Mouse (Mus musculus) cerebellum, adult 18-20 months (tissue): Measurements from ENCODE around the gene Adcy6.
A peak's percentile ranks its signal among the peaks of the same experiment; 100 is the strongest.

Experiments used
- DNase-seq, 2 experiments: peaks; one replicate each; pipeline ENCODE4 v3.0.0; 2021

Gene Adcy6

GRCm38 (mm10) chr15:98609331-98610130, at the start of gene Adcy6:
TSS of gene Adcy6 (minus strand) at chr15:98610076.
- peak; percentile 75 to 77 for DNase-seq

- no peak for DNase-seq
Observed at GRCm38 (mm10) chr15:98656982-98657751, 47.3 kb upstream of the Adcy6 start.

GRCm38 (mm10) chr15:98652174-98652573, 42.3 kb upstream of the Adcy6 start:
- no peak for DNase-seq

DNA sequence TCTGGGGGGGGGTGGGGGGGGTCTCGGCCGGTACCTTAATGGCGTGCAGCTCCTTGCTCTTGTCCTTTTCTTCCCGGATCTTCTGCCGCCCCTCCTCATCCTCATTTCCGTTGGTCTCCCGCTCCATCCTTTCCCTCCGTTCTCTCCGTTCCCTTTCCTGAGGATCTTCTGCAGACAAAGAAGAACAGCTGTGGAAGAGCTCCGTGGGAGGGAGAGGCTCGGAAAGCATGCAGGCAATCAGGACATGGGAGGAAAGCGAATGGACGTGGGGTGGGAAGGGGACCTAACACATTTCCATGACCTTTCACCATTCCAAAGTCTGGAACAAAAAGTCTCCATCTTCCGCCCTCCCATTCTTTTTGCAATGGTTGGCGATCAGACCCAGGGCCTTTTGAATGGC, 41.6 kb upstream of the Adcy6 start:
- DNase-seq, result no peak

- DNase-seq, result no peak
Observed at GRCm38 (mm10) chr15:98648071-98648470, 38.2 kb upstream of the Adcy6 start.

DNA sequence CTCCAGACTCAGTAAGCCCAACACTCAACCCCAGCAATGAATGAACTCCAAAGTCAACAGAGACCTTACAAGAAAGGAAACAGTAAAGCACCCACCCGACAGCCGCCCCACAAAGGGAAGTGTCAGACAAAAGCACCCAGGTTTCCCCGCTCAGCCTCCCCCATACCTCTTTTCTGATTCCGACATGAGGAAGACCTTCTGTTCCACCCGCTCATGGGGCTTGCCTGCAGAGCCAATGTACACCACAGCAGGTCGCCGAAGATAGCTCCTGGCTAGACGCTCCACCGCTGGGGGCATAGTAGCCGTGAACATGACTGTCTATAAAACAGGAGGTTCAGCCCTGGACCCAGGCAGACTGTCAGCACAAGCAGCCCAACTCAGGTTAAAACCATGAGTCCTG, 37.4 kb upstream of the Adcy6 start:
- DNase-seq, result no peak

DNA sequence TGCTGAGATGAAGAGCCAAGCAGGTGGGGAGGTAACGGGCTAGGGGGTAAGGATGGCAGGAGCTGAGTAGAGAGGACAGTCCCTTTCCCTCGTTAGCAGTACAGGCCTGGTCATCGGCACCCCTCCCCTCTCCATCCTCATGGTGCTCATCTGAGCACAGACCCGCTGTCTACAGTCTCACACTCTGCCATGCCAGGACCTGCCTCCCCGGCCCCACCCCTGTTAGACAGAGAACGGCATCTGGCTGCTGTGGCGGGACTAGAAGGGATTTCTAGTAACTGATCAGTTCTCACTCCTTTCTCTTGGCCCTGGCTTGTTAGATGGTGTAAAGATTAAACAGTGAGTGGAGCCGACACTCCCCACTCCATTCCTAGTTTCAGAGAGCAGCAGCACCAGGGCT, 36.9 kb upstream of the Adcy6 start:
- DNase-seq, result no peak

- no peak for DNase-seq
Observed at GRCm38 (mm10) chr15:98645057-98646026, 35.5 kb upstream of the Adcy6 start.

- no peak for DNase-seq
Observed at GRCm38 (mm10) chr15:98644406-98644805, 34.5 kb upstream of the Adcy6 start.

- DNase-seq, result no peak
Observed at GRCm38 (mm10) chr15:98640157-98640556, 30.3 kb upstream of the Adcy6 start.

- DNase-seq, result no peak
Observed at GRCm38 (mm10) chr15:98637155-98637554, 27.3 kb upstream of the Adcy6 start.

DNA sequence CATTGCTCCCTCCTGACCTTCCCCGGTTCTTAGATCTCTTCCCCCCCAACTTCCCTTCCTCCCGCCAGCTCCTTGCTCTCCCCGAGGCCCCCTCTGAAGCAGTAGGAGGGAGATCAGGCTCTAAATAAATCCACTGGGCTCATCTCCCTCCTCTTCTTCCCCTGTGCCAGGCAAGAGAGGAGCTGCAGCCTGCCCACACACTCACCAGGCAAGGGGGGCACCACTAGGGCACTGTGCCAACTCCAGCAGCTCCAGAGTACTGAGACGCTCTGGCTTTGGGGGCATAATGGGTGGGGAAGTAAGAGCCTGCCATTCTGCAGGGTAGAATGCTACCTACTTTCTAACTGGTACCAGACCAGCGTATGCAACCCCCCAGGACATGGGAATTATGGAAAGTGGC, 26.6 kb upstream of the Adcy6 start:
- DNase-seq, result no peak

DNA sequence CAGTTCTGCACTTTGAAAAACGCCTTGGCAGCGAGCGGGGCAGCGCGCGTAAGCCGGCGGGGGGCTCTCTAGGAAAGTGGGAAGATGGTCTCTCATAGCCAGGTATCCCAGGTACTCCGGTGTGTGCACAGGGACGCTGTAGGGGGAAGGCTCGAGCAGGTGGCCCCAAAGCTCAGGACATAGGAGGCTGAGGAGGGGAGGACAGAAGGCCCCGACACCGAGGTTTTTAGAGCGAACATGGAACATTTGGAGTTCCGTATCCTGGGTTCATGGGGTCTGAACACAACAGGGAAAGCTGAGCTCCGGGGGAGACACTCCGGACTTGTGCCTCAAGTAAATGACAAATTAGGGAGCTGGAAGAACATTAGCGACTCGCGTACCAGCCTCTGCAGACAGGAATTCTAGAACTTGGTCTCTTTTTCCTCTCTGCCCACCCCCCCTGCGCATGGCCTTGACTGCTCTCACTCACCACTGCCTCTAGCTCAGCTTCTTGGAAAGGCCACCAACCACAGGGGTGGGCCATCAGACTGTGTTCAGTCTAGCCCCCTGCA, 25.5 kb upstream of the Adcy6 start:
- peak; percentile 28 to 40 for DNase-seq

- peak; percentile 81 to 86 for DNase-seq
Observed at GRCm38 (mm10) chr15:98634541-98635081, 24.7 kb upstream of the Adcy6 start.

DNA sequence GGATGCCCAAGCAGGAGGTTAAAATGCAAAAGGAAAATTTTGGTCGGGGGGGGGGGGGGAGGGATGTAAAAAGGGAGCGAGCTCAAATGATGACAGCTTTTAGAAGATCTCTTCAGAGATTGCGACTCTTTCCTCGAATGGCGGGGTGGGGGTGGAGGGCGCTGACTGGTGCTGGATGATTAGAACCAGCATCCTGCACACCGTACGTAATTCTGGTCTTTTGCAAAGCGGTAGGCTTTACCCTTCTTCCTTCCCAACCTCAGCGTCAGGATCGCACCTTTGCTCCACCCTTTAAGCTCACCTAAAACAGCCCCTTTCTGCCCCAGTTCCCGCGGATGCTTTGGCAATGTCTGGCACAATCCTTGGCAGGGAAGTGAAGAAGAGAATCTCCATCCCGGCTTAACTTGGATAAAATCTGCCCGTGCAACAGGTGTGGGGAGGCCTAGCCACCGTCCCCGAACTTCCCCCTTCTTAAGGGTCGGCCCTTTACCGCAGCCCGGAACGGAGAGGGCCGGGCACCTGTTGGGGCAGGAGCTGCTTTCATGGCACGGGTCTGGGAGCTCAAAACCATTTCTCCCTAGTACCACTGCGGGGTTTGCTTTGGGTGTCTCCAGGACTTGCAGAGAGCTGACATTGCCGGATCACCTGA, 24.1 kb upstream of the Adcy6 start:
- DNase-seq, result peak; percentile 29 to 46

- no peak for DNase-seq
Observed at GRCm38 (mm10) chr15:98632921-98633320, 23.0 kb upstream of the Adcy6 start.

DNA sequence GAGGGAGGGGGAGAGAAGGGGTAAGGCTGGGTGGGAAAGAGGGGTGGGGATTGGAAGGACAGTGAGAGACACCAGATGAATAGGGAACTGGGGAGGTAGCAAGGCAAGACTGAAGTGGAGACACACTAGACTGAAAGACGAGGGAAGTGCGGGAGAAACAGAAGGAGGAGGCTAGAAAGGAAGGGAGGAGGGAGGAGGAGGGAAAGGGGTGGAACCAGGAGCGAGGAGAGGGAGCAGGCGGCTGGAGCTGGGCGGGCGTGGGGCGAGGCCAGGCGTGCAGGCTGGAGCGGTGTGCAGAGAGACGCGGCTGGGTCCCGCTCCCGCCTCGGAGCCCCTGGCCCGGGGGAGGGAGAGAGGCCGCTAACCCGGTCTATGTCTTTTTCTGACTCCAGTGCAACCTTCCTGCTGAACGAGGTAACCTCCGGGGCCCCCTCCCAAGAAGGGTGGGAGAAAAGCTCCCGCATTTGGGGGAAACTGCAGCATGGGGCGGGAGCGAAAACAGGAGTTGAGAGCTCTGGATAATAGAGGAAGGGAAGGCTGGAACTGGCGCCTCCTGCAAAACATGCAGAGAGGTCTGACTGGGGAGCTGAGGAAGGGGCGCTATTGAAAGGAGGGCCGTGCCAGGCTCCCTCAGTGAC, 22.4 kb upstream of the Adcy6 start:
- DNase-seq, result peak; percentile 55 to 69

- DNase-seq, result peak; percentile 65 to 78
Observed at GRCm38 (mm10) chr15:98631493-98631892, 21.6 kb upstream of the Adcy6 start.

DNA sequence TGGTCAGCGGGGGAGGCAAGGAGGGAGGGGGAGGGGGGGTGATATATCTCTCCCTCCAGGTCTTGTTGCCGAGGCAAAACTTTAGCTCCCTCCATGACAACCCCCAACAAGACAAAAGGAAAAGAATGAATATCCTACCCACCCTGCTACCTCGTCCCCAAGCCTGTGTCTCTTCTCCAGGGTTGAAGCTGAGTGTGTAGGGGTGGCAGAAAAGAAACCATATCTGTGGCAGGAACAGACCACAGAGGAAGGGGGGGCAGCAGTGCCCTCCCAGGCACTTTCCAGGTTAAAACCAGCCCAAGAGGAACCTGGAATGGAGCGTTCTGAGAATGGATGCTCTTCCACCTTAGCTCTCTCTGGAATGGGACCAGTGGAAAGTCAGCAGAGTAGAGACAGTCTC, 20.7 kb upstream of the Adcy6 start, which contains the start of gene Cacnb3:
Cacnb3 (plus strand) TSS at position 301 of the 400 bp plus-strand sequence.
- no peak for DNase-seq

GRCm38 (mm10) chr15:98629464-98629863, 19.6 kb upstream of the Adcy6 start:
- no peak for DNase-seq

GRCm38 (mm10) chr15:98628589-98629254, 18.8 kb upstream of the Adcy6 start:
- no peak for DNase-seq
